Mouse (Mus musculus): ENCODE results near the gene Stoml2. TPM values are rescaled to one million over a fixed set of nuclear protein-coding genes. Genes with fewer than 3 reads are reported as not detected.

Gene Stoml2
- total RNA-seq (2021): 100 to 1,000 TPM; 106 to 107 TPM
- long read RNA-seq, transcript Stoml2-201 (10 exons, 1,874 nt): major isoform, 46 of 51 reads
- long read RNA-seq, partial matches to known transcripts: 5 of 51 reads
- long read RNA-seq, other reads (novel, unspliced or antisense): 0 of 51 reads

GRCm38 (mm10) chr4:43031237-43031995, at the start of gene Stoml2:
Stoml2 (minus strand) TSS chr4:43031710.
- peak; percentile 93 to 95 for DNase-seq (ENCODE audit: low spot score in 2 of 2)

GRCm38 (mm10) chr4:43078071-43078718, 46.7 kb upstream of the Stoml2 start:
- DNase-seq (ENCODE audit: low spot score in 2 of 2): no peak

- DNase-seq (ENCODE audit: low spot score in 2 of 2): no peak
Observed at GRCm38 (mm10) chr4:43074923-43075322, 43.4 kb upstream of the Stoml2 start.

- DNase-seq (ENCODE audit: low spot score in 2 of 2): no peak
Observed at GRCm38 (mm10) chr4:43065471-43065870, 34.0 kb upstream of the Stoml2 start.

GRCm38 (mm10) chr4:43060286-43060685, 28.8 kb upstream of the Stoml2 start:
- DNase-seq (ENCODE audit: low spot score in 2 of 2): peak in 1 of 2 experiments; percentile 7

- no peak for DNase-seq (ENCODE audit: low spot score in 2 of 2)
Observed at GRCm38 (mm10) chr4:43059697-43060096, 28.2 kb upstream of the Stoml2 start.

- peak; percentile 90 to 92 for DNase-seq (ENCODE audit: low spot score in 2 of 2)
Observed at GRCm38 (mm10) chr4:43058753-43059654, 27.5 kb upstream of the Stoml2 start, which contains the start of gene Unc13b. Unc13b (plus strand) TSS chr4:43058953.

GRCm38 (mm10) chr4:43058392-43058752, 26.9 kb upstream of the Stoml2 start:
- DNase-seq (ENCODE audit: low spot score in 2 of 2): no peak

- DNase-seq (ENCODE audit: low spot score in 2 of 2): no peak
Observed at GRCm38 (mm10) chr4:43057654-43058053, 26.1 kb upstream of the Stoml2 start.

- DNase-seq (ENCODE audit: low spot score in 2 of 2): peak in 1 of 2 experiments; percentile 60
Observed at GRCm38 (mm10) chr4:43052627-43053026, 21.1 kb upstream of the Stoml2 start.

- peak; percentile 51 to 90 for DNase-seq (ENCODE audit: low spot score in 2 of 2)
Observed at GRCm38 (mm10) chr4:43047231-43047630, 15.7 kb upstream of the Stoml2 start.

- DNase-seq (ENCODE audit: low spot score in 2 of 2): no peak
Observed at GRCm38 (mm10) chr4:43046607-43047006, 15.1 kb upstream of the Stoml2 start.

GRCm38 (mm10) chr4:43045659-43046302, 14.3 kb upstream of the Stoml2 start, which contains the start of gene Fam214b:
Fam214b (minus strand) TSS chr4:43046220.
- DNase-seq (ENCODE audit: low spot score in 2 of 2): peak; percentile 91 to 94

- no peak for DNase-seq (ENCODE audit: low spot score in 2 of 2)
Observed at GRCm38 (mm10) chr4:43045285-43045658, 13.8 kb upstream of the Stoml2 start.

GRCm38 (mm10) chr4:43044673-43045072, 13.2 kb upstream of the Stoml2 start:
- DNase-seq (ENCODE audit: low spot score in 2 of 2): peak in 1 of 2 experiments; percentile 12

- DNase-seq (ENCODE audit: low spot score in 2 of 2): peak; percentile 59 to 60
Observed at GRCm38 (mm10) chr4:43043644-43044357, 12.3 kb upstream of the Stoml2 start.

- no peak for DNase-seq (ENCODE audit: low spot score in 2 of 2)
Observed at GRCm38 (mm10) chr4:43040881-43041547, 9.5 kb upstream of the Stoml2 start.

- DNase-seq (ENCODE audit: low spot score in 2 of 2): peak; percentile 92 to 97
Observed at GRCm38 (mm10) chr4:43040114-43040572, 8.6 kb upstream of the Stoml2 start.

GRCm38 (mm10) chr4:43039609-43040008, 8.1 kb upstream of the Stoml2 start:
- no peak for DNase-seq (ENCODE audit: low spot score in 2 of 2)

All from layer of hippocampus, adult 18-20 months (tissue).